In genomic region chr13:99413481-99414351, GRCm38 (mm10) we compare ENCODE assay signal across 9 mouse cellular contexts.
DNase-seq lines count a peak whose midpoint lies in the region; ATAC-seq and TF ChIP-seq lines count a peak whose summit lies in the region.
"Had no signal": no experiment of that assay in that cellular context is flagged by ENCODE, and none has a peak within 500 bp of the region (broad histone marks: within the 10 kb centered on the region; RNA-seq: fewer than 3 reads in every experiment).

No protein-coding gene starts in this region.

- H3K9ac ChIP-seq in heart, embryonic 15.5 days: no peak overlapping the region
- no peak overlapping the region for H3K9ac ChIP-seq in stomach, embryonic 14.5 days (replicated peaks; ENCODE audit: low read depth, low read length)
- no peak overlapping the region for H3K9ac ChIP-seq in stomach, postnatal 0 days (ENCODE audit: low read length)
- H3K9ac ChIP-seq in hindbrain, embryonic 15.5 days: no peak overlapping the region

- H3K4me2 ChIP-seq in heart, embryonic 15.5 days: no peak overlapping the region
- no peak overlapping the region for H3K4me2 ChIP-seq in stomach, embryonic 14.5 days (replicated peaks; ENCODE audit: low read depth, low read length)
- H3K4me2 ChIP-seq in stomach, postnatal 0 days (replicated peaks; ENCODE audit: low read depth): no peak overlapping the region
- no peak overlapping the region for H3K4me2 ChIP-seq in hindbrain, embryonic 15.5 days

- peak overlapping the region; percentile 86 for H3K27ac ChIP-seq in heart, embryonic 15.5 days
- H3K27ac ChIP-seq in stomach, embryonic 14.5 days (ENCODE audit: low read length): 0 out of 2 replicates have a peak overlapping the region, but pooled peaks have one; percentile 10
- no peak overlapping the region for H3K27ac ChIP-seq in stomach, postnatal 0 days (replicated peaks)
- peak overlapping the region; percentile 16; the same call in 1 of the 2 replicates for H3K27ac ChIP-seq in hindbrain, embryonic 15.5 days (replicated peaks)

- no peak for ATAC-seq in heart, embryonic 15.5 days (replicated peaks; ENCODE audit: insufficient number of reproducible peaks, insufficient read depth, low FRiP score, low read depth)
- ATAC-seq in stomach, embryonic 14.5 days (ENCODE audit: insufficient number of reproducible peaks, insufficient read depth, low FRiP score, low read depth): no peak
- no peak for ATAC-seq in stomach, postnatal 0 days (ENCODE audit: low FRiP score, low TSS enrichment)
- ATAC-seq in hindbrain, embryonic 15.5 days (ENCODE audit: low FRiP score, low read depth): no peak

- TF ChIP-seq EP300 in stomach, postnatal 0 days (optimal IDR thresholded peaks at IDR 0.05): no peak

- no peaks in the 10 kb centered on the region for H3K27me3 ChIP-seq in heart, embryonic 15.5 days
- H3K27me3 ChIP-seq in stomach, embryonic 14.5 days (ENCODE audit: control insufficient read depth, insufficient read depth, low read length): no peaks in the 10 kb centered on the region
- H3K27me3 ChIP-seq in stomach, postnatal 0 days (ENCODE audit: control insufficient read depth, insufficient read depth, low read length): no peaks in the 10 kb centered on the region
- no peaks in the 10 kb centered on the region for H3K27me3 ChIP-seq in hindbrain, embryonic 15.5 days

- WGBS in heart, embryonic 15.5 days: 74% methylated on average over 13 of the region's 13 CpGs
- WGBS in stomach, embryonic 14.5 days: 46% methylated on average over 13 of the region's 13 CpGs
- WGBS in stomach, postnatal 0 days: 61% methylated on average over 13 of the region's 13 CpGs
- 34% methylated on average over 13 of the region's 13 CpGs for WGBS in hindbrain, embryonic 15.5 days

- no peaks in the 10 kb centered on the region for H3K9me3 ChIP-seq in heart, embryonic 15.5 days (replicated peaks)
- no peaks in the 10 kb centered on the region for H3K9me3 ChIP-seq in stomach, embryonic 14.5 days (ENCODE audit: control insufficient read depth, low read depth, low read length)
- no peaks in the 10 kb centered on the region for H3K9me3 ChIP-seq in stomach, postnatal 0 days (ENCODE audit: control insufficient read depth, low read length)
- no peaks in the 10 kb centered on the region for H3K9me3 ChIP-seq in hindbrain, embryonic 15.5 days

- H3K36me3 ChIP-seq in heart, embryonic 15.5 days: peaks cover 33% of the 10 kb centered on the region
- peaks cover 9% of the 10 kb centered on the region; the same call in 1 of the 2 replicates for H3K36me3 ChIP-seq in stomach, embryonic 14.5 days (ENCODE audit: control insufficient read depth, insufficient read depth, low read length)
- peaks cover 6% of the 10 kb centered on the region; the same call in 1 of the 2 replicates for H3K36me3 ChIP-seq in stomach, postnatal 0 days (ENCODE audit: control insufficient read depth, insufficient read depth, low read length)
- H3K36me3 ChIP-seq in hindbrain, embryonic 15.5 days: no peaks in the 10 kb centered on the region

- no peak for DNase-seq in heart, adult 8-10 months (ENCODE audit: low spot score)
- DNase-seq in stomach, postnatal 0 days (ENCODE audit: low spot score): no peak
- DNase-seq in adrenal gland, postnatal 10 days: no peak
- DNase-seq in layer of hippocampus, adult 9-10 months (ENCODE audit: low spot score): no peak
- no peak for DNase-seq in lung, adult 18-20 months
- DNase-seq: right cerebral cortex, postnatal 25 days had no signal

- no peak for TF ChIP-seq CTCF in stomach, postnatal 0 days (IDR thresholded peaks at IDR 0.05; ENCODE audit: low read depth)

- H3K4me1 ChIP-seq in heart, embryonic 15.5 days (replicated peaks): peaks cover 21% of the 10 kb centered on the region
- H3K4me1 ChIP-seq in stomach, embryonic 14.5 days (ENCODE audit: control insufficient read depth, insufficient read depth, low read length): 0 out of 2 replicates have a peak, but pooled peaks cover 6% of the 10 kb centered on the region
- no peaks in the 10 kb centered on the region for H3K4me1 ChIP-seq in stomach, postnatal 0 days (replicated peaks; ENCODE audit: control insufficient read depth, insufficient read depth)
- peaks cover 41% of the 10 kb centered on the region for H3K4me1 ChIP-seq in hindbrain, embryonic 15.5 days (replicated peaks)

- no peak overlapping the region for H3K4me3 ChIP-seq in heart, embryonic 15.5 days
- no peak overlapping the region for H3K4me3 ChIP-seq in stomach, embryonic 14.5 days (ENCODE audit: low read depth, low read length)
- H3K4me3 ChIP-seq in stomach, postnatal 0 days (ENCODE audit: low read depth, low read length): no peak overlapping the region
- H3K4me3 ChIP-seq in hindbrain, embryonic 15.5 days: no peak overlapping the region
